Mouse (Mus musculus) embryo, embryonic 11 days (tissue): ENCODE data around the gene Gm20696.

Experiments used
- DNase-seq: peaks from one replicate; pipeline ENCODE4 v3.0.0-alpha.2; 2015

Gene Gm20696

GRCm38 (mm10) chr6:99663232-99663631 lies 3.4 kb downstream of the Gm20696 start:
- DNase-seq: no peak

- DNase-seq: no peak
Measured at GRCm38 (mm10) chr6:99660443-99660842, 6.2 kb downstream of the Gm20696 start.

- no peak for DNase-seq
Measured at GRCm38 (mm10) chr6:99658586-99658985, 8.0 kb downstream of the Gm20696 start.

GRCm38 (mm10) chr6:99656088-99656487 lies 10.5 kb downstream of the Gm20696 start:
- no peak for DNase-seq

- no peak for DNase-seq
Measured at GRCm38 (mm10) chr6:99655488-99655887, 11.1 kb downstream of the Gm20696 start.

- DNase-seq: peak; percentile 14
Measured at GRCm38 (mm10) chr6:99654343-99654742, 12.3 kb downstream of the Gm20696 start.

- DNase-seq: peak; percentile 39
Measured at GRCm38 (mm10) chr6:99652341-99652740, 14.3 kb downstream of the Gm20696 start.

GRCm38 (mm10) chr6:99649307-99649706 lies 17.3 kb downstream of the Gm20696 start:
- DNase-seq: no peak

GRCm38 (mm10) chr6:99646344-99646743 lies 20.3 kb downstream of the Gm20696 start:
- no peak for DNase-seq

GRCm38 (mm10) chr6:99644876-99645275 lies 21.7 kb downstream of the Gm20696 start:
- DNase-seq: no peak

GRCm38 (mm10) chr6:99644386-99644785 lies 22.2 kb downstream of the Gm20696 start:
- no peak for DNase-seq

- DNase-seq: no peak
Measured at GRCm38 (mm10) chr6:99643439-99644199, 23.0 kb downstream of the Gm20696 start.

- DNase-seq: no peak
Measured at GRCm38 (mm10) chr6:99637456-99637855, 29.1 kb downstream of the Gm20696 start.

GRCm38 (mm10) chr6:99636801-99637200 lies 29.8 kb downstream of the Gm20696 start:
- no peak for DNase-seq

GRCm38 (mm10) chr6:99636121-99636520 lies 30.5 kb downstream of the Gm20696 start:
- no peak for DNase-seq

GRCm38 (mm10) chr6:99632121-99632980 lies 34.2 kb downstream of the Gm20696 start:
- no peak for DNase-seq

- DNase-seq: no peak
Measured at GRCm38 (mm10) chr6:99631637-99632036, 35.0 kb downstream of the Gm20696 start.

- no peak for DNase-seq
Measured at GRCm38 (mm10) chr6:99629726-99630458, 36.7 kb downstream of the Gm20696 start.

- no peak for DNase-seq
Measured at GRCm38 (mm10) chr6:99626347-99626746, 40.2 kb downstream of the Gm20696 start.

GRCm38 (mm10) chr6:99625803-99626202 lies 40.8 kb downstream of the Gm20696 start:
- DNase-seq: no peak

- no peak for DNase-seq
Measured at GRCm38 (mm10) chr6:99625306-99625705, 41.3 kb downstream of the Gm20696 start.

- DNase-seq: no peak
Measured at GRCm38 (mm10) chr6:99624542-99624941, 42.1 kb downstream of the Gm20696 start.

GRCm38 (mm10) chr6:99623641-99624040 lies 43.0 kb downstream of the Gm20696 start:
- DNase-seq: peak; percentile 80
